Mouse (Mus musculus) layer of hippocampus, postnatal 10 days (tissue): Measurements from ENCODE around the gene Gsta1. TPM values are rescaled to one million over a fixed set of nuclear protein-coding genes. Genes with fewer than 3 reads are reported as not detected.
A peak's percentile ranks its signal among the peaks of the same experiment; 100 is the strongest.
"Not testable (repeated sequence)": the region's sequence is repeated elsewhere in the genome, so short reads cannot be mapped to it uniquely, and the experiment has no call there.

Experiments used
- DNase-seq, 2 experiments: peaks; one replicate each; pipeline ENCODE4 v3.0.0; 2021; ENCODE audit warnings: low spot score in 2 of 2
- total RNA-seq, 2 experiments: library from RNA; stranded (reverse); gene quantifications; 2 replicates each; pipeline ENCODE4 v1.2.3; 2021

Gene Gsta1
- total RNA-seq, 2 experiments from 2014 or later = not detected

- DNase-seq = not testable (repeated sequence)
Measured at GRCm38 (mm10) chr9:78229658-78230057, 798 bp upstream of the Gsta1 start.

- not testable (repeated sequence) for DNase-seq
Measured at GRCm38 (mm10) chr9:78233121-78233695, 2.8 kb downstream of the Gsta1 start.

- peak in 1 of 2 experiments; percentile 6 for DNase-seq
Measured at GRCm38 (mm10) chr9:78255683-78256470, 25.4 kb downstream of the Gsta1 start.

- DNase-seq = not testable (repeated sequence)
Measured at GRCm38 (mm10) chr9:78256914-78257313, 26.5 kb downstream of the Gsta1 start, which contains the start of gene Gm3776. Gm3776 (plus strand) TSS chr9:78257129.

GRCm38 (mm10) chr9:78259688-78260087 lies 29.2 kb downstream of the Gsta1 start:
- DNase-seq = peak; percentile 34 to 57

GRCm38 (mm10) chr9:78270945-78271344 lies 40.5 kb downstream of the Gsta1 start:
- not testable (repeated sequence) for DNase-seq

- not testable (repeated sequence) for DNase-seq
Measured at GRCm38 (mm10) chr9:78282002-78282711, 51.7 kb downstream of the Gsta1 start.

- DNase-seq = not testable (repeated sequence)
Measured at GRCm38 (mm10) chr9:78289063-78289462, 58.6 kb downstream of the Gsta1 start.

- not testable (repeated sequence) for DNase-seq
Measured at GRCm38 (mm10) chr9:78289723-78290122, 59.3 kb downstream of the Gsta1 start, which contains the start of gene Gm10639. Gm10639 (plus strand) TSS chr9:78289923.

Other genes with a start within 250 kb of the Gsta1 start
- gene Gcm1, start 178.7 kb upstream of the Gsta1 start, total RNA-seq = not detected
- 100 to 1,000 TPM; 105 to 115 TPM for gene Fbxo9, start 121.6 kb upstream of the Gsta1 start, total RNA-seq
- 10 to 100 TPM; 29.7 to 35.4 TPM for gene Ick, start 121.5 kb upstream of the Gsta1 start, total RNA-seq
- gene Gsta4, start 47.9 kb upstream of the Gsta1 start, total RNA-seq = 10 to 100 TPM; 33.9 to 39.5 TPM
- not detected for gene Gm3776, start 26.5 kb downstream of the Gsta1 start, total RNA-seq
- not detected for gene Gm10639, start 59.3 kb downstream of the Gsta1 start, total RNA-seq
- not detected for gene Omt2a, start 84.1 kb downstream of the Gsta1 start, total RNA-seq
- gene Omt2b, start 96.9 kb downstream of the Gsta1 start, total RNA-seq = not detected
- gene Gsta2, start 125.1 kb downstream of the Gsta1 start, total RNA-seq = not detected
- gene Dppa5a, start 137.5 kb downstream of the Gsta1 start, total RNA-seq = not detected
- gene Ooep, start 148.1 kb downstream of the Gsta1 start, total RNA-seq = under 1 TPM; 0.16 to 0.71 TPM
- gene Ddx43, start 165.1 kb downstream of the Gsta1 start, total RNA-seq = under 1 TPM in 1 of 2 experiments, not detected in 1; 0.16 TPM
- gene Cgas, start 212.6 kb downstream of the Gsta1 start, total RNA-seq = under 1 TPM; 0.94 to 0.96 TPM
- 10 to 100 TPM; 20.4 to 22.9 TPM for gene Mto1, start 217.6 kb downstream of the Gsta1 start, total RNA-seq
- gene Gm17324, start 218.1 kb downstream of the Gsta1 start, total RNA-seq = 1 to 10 TPM; 1.4 to 1.5 TPM